Mouse (Mus musculus) hindbrain, embryonic 14.5 days (tissue): Measurements from ENCODE around the gene Pcgf1. TPM values are rescaled to one million over a fixed set of nuclear protein-coding genes. Genes with fewer than 3 reads are reported as not detected.
A peak's percentile ranks its signal among the peaks of the same experiment; 100 is the strongest.

Experiments used
- ATAC-seq: fragments of 200-750 bp; cut with Nextera tagmentation; 2 replicates; pipeline ENCODE4 v1.8.0; 2017; ENCODE audit warnings: moderate number of reproducible peaks, mild to moderate bottlenecking, moderate TSS enrichment, moderate library complexity; ENCODE audit not compliant: low FRiP score
- DNase-seq: peaks from one replicate; pipeline ENCODE4 v3.0.0-alpha.2; 2015; ENCODE audit warnings: low spot score
- H3K27ac ChIP-seq: fragments of 300-500 bp; sonication (generic); 2 replicates; pipeline ENCODE4 v1.5.1; 2014; ENCODE audit warnings: mild to moderate bottlenecking, moderate library complexity
- H3K27me3 ChIP-seq: fragments of 300-500 bp; sonication (generic); 2 replicates; pipeline ENCODE4 v1.6.1; 2014; ENCODE audit warnings: mild to moderate bottlenecking, low read length, mixed read lengths; ENCODE audit not compliant: control insufficient read depth, insufficient read depth
- H3K36me3 ChIP-seq: fragments of 300-500 bp; sonication (generic); replicated peaks from 2 replicates; pipeline ENCODE4 v1.6.1; 2014; ENCODE audit not compliant: control insufficient read depth, insufficient read depth
- H3K4me1 ChIP-seq: fragments of 300-500 bp; sonication (generic); replicated peaks from 2 replicates; pipeline ENCODE4 v1.6.1; 2014; ENCODE audit warnings: antibody characterized with exemption, low read length, mixed read lengths; ENCODE audit not compliant: control insufficient read depth, insufficient read depth
- H3K4me2 ChIP-seq: fragments of 300-500 bp; sonication (generic); replicated peaks from 2 replicates; pipeline ENCODE4 v1.6.1; 2014; ENCODE audit warnings: mild to moderate bottlenecking, moderate library complexity
- H3K4me3 ChIP-seq: fragments of 300-500 bp; sonication (generic); replicated peaks from 2 replicates; pipeline ENCODE4 v1.5.1; 2014; ENCODE audit warnings: mild to moderate bottlenecking, low read length
- H3K9ac ChIP-seq: fragments of 300-500 bp; sonication (generic); 2 replicates; pipeline ENCODE4 v1.6.1; 2014
- H3K9me3 ChIP-seq: fragments of 300-500 bp; sonication (generic); 2 replicates; pipeline ENCODE4 v1.6.1; 2016; ENCODE audit warnings: low read length; ENCODE audit not compliant: control insufficient read depth
- WGBS: fragments of 180-500 bp; shearing (Covaris S2); extraction: QIAGEN DNeasy Blood & Tissue Kit; methylation state at CpG from one replicate; pipeline ENCODE4 v1.1.7; 2014; 5-methylcytosine and 5-hydroxymethylcytosine counted together
- polyA plus RNA-seq: library from polyadenylated mRNA; unstranded; fragments of >200 nt; fragmentation: Nextera tagmentation; extraction: Ambion mirVana; gene quantifications from 2 replicates; pipeline ENCODE4 v1.2.1, GENCODE M21; 2014

The Pcgf1 gene
- polyA plus RNA-seq, 1 experiment from 2014 or later, result 36.7 TPM

GRCm38 (mm10) chr6:83038496-83039012 lies 39.1 kb upstream of the Pcgf1 start:
- H3K27me3 ChIP-seq, result peaks cover 15% of the 10 kb centered on the region
- peak overlapping the region; percentile 24 for H3K4me3 ChIP-seq
- H3K9me3 ChIP-seq, result no peaks in the 10 kb centered on the region
- no peak overlapping the region for H3K27ac ChIP-seq
- 8% methylated on average over 24 of the region's 24 CpGs for WGBS
- ATAC-seq (peak; percentile 61), DNase-seq (peak; percentile 91)
- H3K9ac ChIP-seq, result peak overlapping the region; percentile 45; the same call in 1 of the 2 replicates
- no peaks in the 10 kb centered on the region for H3K36me3 ChIP-seq
- peak overlapping the region; percentile 71 for H3K4me2 ChIP-seq
- H3K4me1 ChIP-seq, result peaks cover 13% of the 10 kb centered on the region; the same call in 1 of the 2 replicates

GRCm38 (mm10) chr6:83040601-83041000 lies 37.1 kb upstream of the Pcgf1 start:
- no peak overlapping the region for H3K27ac ChIP-seq
- H3K9ac ChIP-seq, result no peak overlapping the region
- DNase-seq (no peak), ATAC-seq (no peak)
- peaks cover 7% of the 10 kb centered on the region; the same call in 1 of the 2 replicates for H3K4me1 ChIP-seq
- H3K36me3 ChIP-seq, result no peaks in the 10 kb centered on the region
- no peaks in the 10 kb centered on the region; the same call in 1 of the 2 replicates for H3K27me3 ChIP-seq
- H3K4me3 ChIP-seq, result no peak overlapping the region
- 81% methylated on average over 5 of the region's 5 CpGs for WGBS
- no peak overlapping the region for H3K4me2 ChIP-seq
- H3K9me3 ChIP-seq, result no peaks in the 10 kb centered on the region

GRCm38 (mm10) chr6:83043561-83043960 lies 34.1 kb upstream of the Pcgf1 start:
- WGBS, result 72% methylated on average over 6 of the region's 6 CpGs
- no peaks in the 10 kb centered on the region for H3K36me3 ChIP-seq
- no peaks in the 10 kb centered on the region for H3K9me3 ChIP-seq
- H3K4me3 ChIP-seq, result no peak overlapping the region
- no peak overlapping the region for H3K9ac ChIP-seq
- H3K27me3 ChIP-seq, result no peaks in the 10 kb centered on the region
- ATAC-seq (no peak), DNase-seq (no peak)
- H3K27ac ChIP-seq, result no peak overlapping the region
- 0 out of 2 replicates have a peak, but pooled peaks cover 2% of the 10 kb centered on the region for H3K4me1 ChIP-seq
- H3K4me2 ChIP-seq, result no peak overlapping the region

- 92% methylated on average over 5 of the region's 5 CpGs for WGBS
- Histone ChIP-seq H3K9me3 (no peaks in the 10 kb centered on the region), H3K9ac (no peak overlapping the region), H3K4me1 (no peaks in the 10 kb centered on the region), H3K36me3 (no peaks in the 10 kb centered on the region), H3K4me3 (no peak overlapping the region), H3K27me3 (no peaks in the 10 kb centered on the region), H3K27ac (no peak overlapping the region), H3K4me2 (no peak overlapping the region)
- ATAC-seq (no peak), DNase-seq (no peak)
Observed at GRCm38 (mm10) chr6:83043993-83044392, 33.7 kb upstream of the Pcgf1 start.

GRCm38 (mm10) chr6:83044742-83045141 lies 32.9 kb upstream of the Pcgf1 start:
- H3K4me2 ChIP-seq, result no peak overlapping the region
- H3K4me3 ChIP-seq, result no peak overlapping the region
- no peak overlapping the region for H3K27ac ChIP-seq
- 78% methylated on average over 9 of the region's 9 CpGs for WGBS
- no peaks in the 10 kb centered on the region for H3K27me3 ChIP-seq
- H3K9me3 ChIP-seq, result no peaks in the 10 kb centered on the region
- no peak for ATAC-seq
- H3K9ac ChIP-seq, result no peak overlapping the region
- DNase-seq, result no peak
- no peaks in the 10 kb centered on the region for H3K36me3 ChIP-seq
- H3K4me1 ChIP-seq, result no peaks in the 10 kb centered on the region

- Histone ChIP-seq H3K9ac (no peak overlapping the region), H3K4me3 (no peak overlapping the region), H3K36me3 (peaks cover 16% of the 10 kb centered on the region; the same call in 1 of the 2 replicates), H3K4me2 (no peak overlapping the region), H3K27me3 (no peaks in the 10 kb centered on the region), H3K4me1 (peaks cover 12% of the 10 kb centered on the region), H3K27ac (no peak overlapping the region), H3K9me3 (no peaks in the 10 kb centered on the region)
- WGBS, result 79% methylated on average over 10 of the region's 10 CpGs
- ATAC-seq (no peak), DNase-seq (no peak)
Observed at GRCm38 (mm10) chr6:83049367-83049766, 28.3 kb upstream of the Pcgf1 start.

GRCm38 (mm10) chr6:83053136-83053960 lies 24.3 kb upstream of the Pcgf1 start:
- Histone ChIP-seq H3K36me3 (peaks cover 29% of the 10 kb centered on the region), H3K4me1 (peaks cover 23% of the 10 kb centered on the region), H3K27ac (peak overlapping the region; percentile 87), H3K27me3 (no peaks in the 10 kb centered on the region), H3K9me3 (no peaks in the 10 kb centered on the region), H3K4me2 (peak overlapping the region; percentile 85), H3K9ac (peak overlapping the region; percentile 93), H3K4me3 (peak overlapping the region; percentile 95)
- DNase-seq (peak; percentile 48), ATAC-seq (peak; percentile 9; the same call in 1 of the 2 replicates)
- WGBS, result 2% methylated on average over 26 of the region's 26 CpGs

GRCm38 (mm10) chr6:83054074-83054851 lies 23.4 kb upstream of the Pcgf1 start, which contains the start of gene Aup1:
Aup1 (plus strand) TSS chr6:83054521.
- peak within 1 kb of the TSS; percentile 87 for H3K27ac ChIP-seq
- peak within 1 kb of the TSS; percentile 85 for H3K4me2 ChIP-seq
- H3K36me3 ChIP-seq, result peaks cover 29% of the 10 kb centered on the region
- H3K9ac ChIP-seq, result peak within 1 kb of the TSS; percentile 93
- ATAC-seq, result peak; percentile 96
- peaks cover 23% of the 10 kb centered on the region for H3K4me1 ChIP-seq
- no peaks in the 10 kb centered on the region for H3K9me3 ChIP-seq
- WGBS, result under 1% methylated on average over 59 of the region's 64 CpGs
- H3K4me3 ChIP-seq, result peak within 1 kb of the TSS; percentile 95
- DNase-seq, result peak; percentile 98
- H3K27me3 ChIP-seq, result no peaks in the 10 kb centered on the region
